In genomic region chr15:10980712-10981111, GRCm38 (mm10) we compare ENCODE assay signal across 9 mouse cellular contexts. TPM values are rescaled to one million over a fixed set of nuclear protein-coding genes. Genes with fewer than 3 reads are reported as not detected.
DNase-seq lines count a peak whose midpoint lies in the region; ATAC-seq and TF ChIP-seq lines count a peak whose summit lies in the region.
"Had no signal": no experiment of that assay in that cellular context is flagged by ENCODE, and none has a peak within 500 bp of the region (broad histone marks: within the 10 kb centered on the region; RNA-seq: fewer than 3 reads in every experiment).

No protein-coding gene starts in this region.

- H3K9ac ChIP-seq in heart, embryonic 16.5 days (ENCODE audit: low read length): peak overlapping the region; percentile 83; the same call in 1 of the 2 replicates
- 0 out of 2 replicates have a peak overlapping the region, but pooled peaks have one; percentile 73 for H3K9ac ChIP-seq in hindbrain, embryonic 14.5 days
- H3K9ac ChIP-seq in midbrain, embryonic 12.5 days (replicated peaks): no peak overlapping the region

- intact Hi-C loops in heart, postnatal 36 days (cut with DNase I): loop anchor here (5.0 kb wide), 3 partner anchors 58 to 508 kb away; partner anchors contain the start of genes Brix1, Dnajc21 and Rad1

- TF ChIP-seq POLR2A in thymus, adult 2 months (IDR thresholded peaks at IDR 0.05; ENCODE audit: control insufficient read depth, extremely low read depth, insufficient read depth, low read length, poor library complexity): no peak

- peaks cover 3% of the 10 kb centered on the region for H3K4me1 ChIP-seq in heart, embryonic 16.5 days (ENCODE audit: control insufficient read depth, insufficient read depth, low read length)
- no peaks in the 10 kb centered on the region for H3K4me1 ChIP-seq in brown adipose tissue, adult 24 weeks (ENCODE audit: control insufficient read depth, insufficient read depth, insufficient read length, low read length)
- no peaks in the 10 kb centered on the region for H3K4me1 ChIP-seq in hindbrain, embryonic 14.5 days (replicated peaks; ENCODE audit: control insufficient read depth, insufficient read depth, low read length)
- H3K4me1 ChIP-seq in midbrain, embryonic 12.5 days: peaks cover 9% of the 10 kb centered on the region
- no peaks in the 10 kb centered on the region; the same call in 1 of the 2 replicates for H3K4me1 ChIP-seq in thymus, adult 2 months (replicated peaks; ENCODE audit: control insufficient read depth, insufficient read depth, low read length)

- H3K4me3 ChIP-seq in heart, embryonic 16.5 days (ENCODE audit: low read length): peak overlapping the region; percentile 68
- no peak overlapping the region; the same call in 1 of the 2 replicates for H3K4me3 ChIP-seq in brown adipose tissue, adult 24 weeks (ENCODE audit: insufficient read depth, low read depth, low read length)
- no peak overlapping the region for H3K4me3 ChIP-seq in hindbrain, embryonic 14.5 days (replicated peaks; ENCODE audit: low read length)
- peak overlapping the region; percentile 72; the same call in 1 of the 2 replicates for H3K4me3 ChIP-seq in midbrain, embryonic 12.5 days
- no peak overlapping the region for H3K4me3 ChIP-seq in thymus, adult 2 months (ENCODE audit: control insufficient read depth, insufficient read depth, low read length)

- WGBS in heart, embryonic 16.5 days: 43% methylated on average over 2 of the region's 2 CpGs
- WGBS in hindbrain, embryonic 14.5 days: 69% methylated on average over 2 of the region's 2 CpGs
- WGBS in midbrain, embryonic 12.5 days: 66% methylated on average over 2 of the region's 2 CpGs
- WGBS in thymus, adult 2 months: 76% methylated on average over 2 of the region's 2 CpGs

- no peaks in the 10 kb centered on the region for H3K27me3 ChIP-seq in heart, embryonic 16.5 days (ENCODE audit: control insufficient read depth, insufficient read depth, low read length)
- no peaks in the 10 kb centered on the region for H3K27me3 ChIP-seq in hindbrain, embryonic 14.5 days (ENCODE audit: control insufficient read depth, insufficient read depth, low read length)
- no peaks in the 10 kb centered on the region for H3K27me3 ChIP-seq in midbrain, embryonic 12.5 days
- no peaks in the 10 kb centered on the region for H3K27me3 ChIP-seq in thymus, adult 2 months (ENCODE audit: control insufficient read depth, insufficient read depth, low read length)

- H3K4me2 ChIP-seq in heart, embryonic 16.5 days (ENCODE audit: low read depth, low read length): peak overlapping the region; percentile 76
- H3K4me2 ChIP-seq in hindbrain, embryonic 14.5 days (replicated peaks): peak overlapping the region; percentile 64
- H3K4me2 ChIP-seq in midbrain, embryonic 12.5 days (replicated peaks): peak overlapping the region; percentile 69

- no peak for TF ChIP-seq CTCF in thymus, adult 2 months (IDR thresholded peaks at IDR 0.05; ENCODE audit: borderline replicate concordance, control insufficient read depth, extremely low read depth, insufficient read depth, low read length, poor library complexity)

- H3K9me3 ChIP-seq in heart, embryonic 16.5 days (replicated peaks; ENCODE audit: control insufficient read depth, low read length): no peaks in the 10 kb centered on the region
- H3K9me3 ChIP-seq in hindbrain, embryonic 14.5 days (ENCODE audit: control insufficient read depth, low read length): no peaks in the 10 kb centered on the region
- no peaks in the 10 kb centered on the region for H3K9me3 ChIP-seq in midbrain, embryonic 12.5 days

- no peak overlapping the region; the same call in 1 of the 2 replicates for H3K27ac ChIP-seq in heart, embryonic 16.5 days (ENCODE audit: low read length)
- peak overlapping the region; percentile 96; the same call in 1 of the 2 replicates for H3K27ac ChIP-seq in brown adipose tissue, adult 24 weeks (replicated peaks; ENCODE audit: low read depth, low read length)
- H3K27ac ChIP-seq in hindbrain, embryonic 14.5 days: no peak overlapping the region
- H3K27ac ChIP-seq in midbrain, embryonic 12.5 days (replicated peaks): no peak overlapping the region
- H3K27ac ChIP-seq in thymus, adult 2 months (ENCODE audit: control insufficient read depth, insufficient read depth, low read length): no peak overlapping the region

- H3K36me3 ChIP-seq in heart, embryonic 16.5 days (ENCODE audit: control insufficient read depth, insufficient read depth): 0 out of 2 replicates have a peak, but pooled peaks cover 2% of the 10 kb centered on the region
- no peaks in the 10 kb centered on the region for H3K36me3 ChIP-seq in hindbrain, embryonic 14.5 days (replicated peaks; ENCODE audit: control insufficient read depth, insufficient read depth)
- H3K36me3 ChIP-seq in midbrain, embryonic 12.5 days: no peaks in the 10 kb centered on the region
- H3K36me3 ChIP-seq in thymus, adult 2 months (ENCODE audit: control insufficient read depth, insufficient read depth, low read length): no peaks in the 10 kb centered on the region

- DNase-seq in heart, postnatal 36 days: no peak
- DNase-seq in hindbrain, embryonic 14.5 days (ENCODE audit: low spot score): no peak
- DNase-seq in frontal cortex, postnatal 36 days (ENCODE audit: low spot score in 2 of 2): no peak
- DNase-seq in thymus, adult 2 months: no peak
- no peak for DNase-seq in left cerebral cortex, adult 18-20 months (ENCODE audit: low spot score in 2 of 2)
- DNase-seq: right cerebral cortex, postnatal 25 days had no signal

- no peak for ATAC-seq in heart, embryonic 16.5 days (replicated peaks; ENCODE audit: extremely low read depth, insufficient read depth, low FRiP score)
- ATAC-seq in hindbrain, embryonic 14.5 days (ENCODE audit: low FRiP score): no peak
- no peak for ATAC-seq in midbrain, embryonic 12.5 days (ENCODE audit: low FRiP score, low read depth)

RNA-seq across cellular contexts. Expression of gene Amacr, which starts 0.8 kb away (rescaled TPM):
- polyA plus RNA-seq in heart, embryonic 16.5 days (2015; fragmentation: Nextera tagmentation; extraction: Ambion mirVana): 15.4 and 22.9 TPM in 2 replicates
- 10 to 100 TPM; 27.9 to 29.4 TPM for total RNA-seq in heart, postnatal 36 days (2021)
- 29.9 and 30.8 TPM in 2 replicates for polyA plus RNA-seq in brown adipose tissue, adult 24 weeks (2012; ENCODE audit: insufficient read depth, insufficient read length, missing spikeins)
- polyA plus RNA-seq in hindbrain, embryonic 14.5 days (2014; fragmentation: Nextera tagmentation; extraction: Ambion mirVana): 16.6 and 16.7 TPM in 2 replicates
- 8.5 and 9.8 TPM in 2 replicates for polyA plus RNA-seq in midbrain, embryonic 12.5 days (2016; fragmentation: Nextera tagmentation; extraction: Ambion mirVana)
- 3.1 and 5.6 TPM in 2 replicates for polyA plus RNA-seq in thymus, adult 2 months (2012; rRNA removed)
- total RNA-seq in left cerebral cortex, adult 18-20 months (2021): 10 to 100 TPM; 11.6 to 12.4 TPM

RNA-seq across cellular contexts. Expression of gene Slc45a2, which starts 19.8 kb away (rescaled TPM):
- polyA plus RNA-seq in heart, embryonic 16.5 days (2015; fragmentation: Nextera tagmentation; extraction: Ambion mirVana): 0.05 TPM in 1 of 2 replicates, not detected in the other
- not detected for total RNA-seq in heart, postnatal 36 days (2021)
- not detected in 2 replicates for polyA plus RNA-seq in brown adipose tissue, adult 24 weeks (2012; ENCODE audit: insufficient read depth, insufficient read length, missing spikeins)
- 0.20 and 0.23 TPM in 2 replicates for polyA plus RNA-seq in hindbrain, embryonic 14.5 days (2014; fragmentation: Nextera tagmentation; extraction: Ambion mirVana)
- 0.08 and 0.20 TPM in 2 replicates for polyA plus RNA-seq in midbrain, embryonic 12.5 days (2016; fragmentation: Nextera tagmentation; extraction: Ambion mirVana)
- 0.05 TPM in 1 of 2 replicates, not detected in the other for polyA plus RNA-seq in thymus, adult 2 months (2012; rRNA removed)
- under 1 TPM in 1 of 2 experiments, not detected in 1; 0.12 TPM for total RNA-seq in left cerebral cortex, adult 18-20 months (2021)

RNA-seq across cellular contexts. Expression of gene C1qtnf3, which starts 28.6 kb away (rescaled TPM):
- polyA plus RNA-seq in heart, embryonic 16.5 days (2015; fragmentation: Nextera tagmentation; extraction: Ambion mirVana): 1.4 and 3.2 TPM in 2 replicates
- total RNA-seq in heart, postnatal 36 days (2021): under 1 TPM in 1 of 2 experiments, not detected in 1; 0.17 TPM
- polyA plus RNA-seq in brown adipose tissue, adult 24 weeks (2012; ENCODE audit: insufficient read depth, insufficient read length, missing spikeins): not detected in 2 replicates
- polyA plus RNA-seq in hindbrain, embryonic 14.5 days (2014; fragmentation: Nextera tagmentation; extraction: Ambion mirVana): 4.1 and 5.5 TPM in 2 replicates
- polyA plus RNA-seq in midbrain, embryonic 12.5 days (2016; fragmentation: Nextera tagmentation; extraction: Ambion mirVana): 2.0 and 3.3 TPM in 2 replicates
- 0.06 and 0.08 TPM in 2 replicates for polyA plus RNA-seq in thymus, adult 2 months (2012; rRNA removed)
- not detected for total RNA-seq in left cerebral cortex, adult 18-20 months (2021)

RNA-seq across cellular contexts. Expression of gene Rxfp3, which starts 57.1 kb away (rescaled TPM):
- 0.05 TPM in 2 replicates for polyA plus RNA-seq in heart, embryonic 16.5 days (2015; fragmentation: Nextera tagmentation; extraction: Ambion mirVana)
- under 1 TPM in 1 of 2 experiments, not detected in 1; 0.08 TPM for total RNA-seq in heart, postnatal 36 days (2021)
- not detected in 2 replicates for polyA plus RNA-seq in brown adipose tissue, adult 24 weeks (2012; ENCODE audit: insufficient read depth, insufficient read length, missing spikeins)
- 4.0 and 4.3 TPM in 2 replicates for polyA plus RNA-seq in hindbrain, embryonic 14.5 days (2014; fragmentation: Nextera tagmentation; extraction: Ambion mirVana)
- 1.6 and 2.5 TPM in 2 replicates for polyA plus RNA-seq in midbrain, embryonic 12.5 days (2016; fragmentation: Nextera tagmentation; extraction: Ambion mirVana)
- 0.03 and 0.05 TPM in 2 replicates for polyA plus RNA-seq in thymus, adult 2 months (2012; rRNA removed)
- 1 to 10 TPM; 2.5 to 3.6 TPM for total RNA-seq in left cerebral cortex, adult 18-20 months (2021)

Comparison
In these comparisons a context has a peak if more than half of its experiments do, and no peak if none do; other contexts are left out.
1. H3K4me3 ChIP-seq: peak in heart, embryonic 16.5 days (single experiment) and midbrain, embryonic 12.5 days (single experiment); none in brown adipose tissue, adult 24 weeks (single experiment), hindbrain, embryonic 14.5 days (single experiment) and thymus, adult 2 months (single experiment).
2. Peak in every context shown above with its lines, with median percentiles within 50 percentile points of each other: H3K4me2 ChIP-seq.